Mouse (Mus musculus): ENCODE results near the gene Cdkn1a.
"Not testable (repeated sequence)": the region's sequence is repeated elsewhere in the genome, so short reads cannot be mapped to it uniquely, and the experiment has no call there.

The Cdkn1a gene

GRCm38 (mm10) chr17:29059581-29059980 lies 31.2 kb upstream of the Cdkn1a start:
- DNase-seq: no peak

GRCm38 (mm10) chr17:29060946-29061345 lies 29.8 kb upstream of the Cdkn1a start:
- no peak for DNase-seq

GRCm38 (mm10) chr17:29062119-29063035 lies 28.4 kb upstream of the Cdkn1a start:
- no peak for DNase-seq

- no peak for DNase-seq
Observed at GRCm38 (mm10) chr17:29063121-29063987, 27.4 kb upstream of the Cdkn1a start.

DNA sequence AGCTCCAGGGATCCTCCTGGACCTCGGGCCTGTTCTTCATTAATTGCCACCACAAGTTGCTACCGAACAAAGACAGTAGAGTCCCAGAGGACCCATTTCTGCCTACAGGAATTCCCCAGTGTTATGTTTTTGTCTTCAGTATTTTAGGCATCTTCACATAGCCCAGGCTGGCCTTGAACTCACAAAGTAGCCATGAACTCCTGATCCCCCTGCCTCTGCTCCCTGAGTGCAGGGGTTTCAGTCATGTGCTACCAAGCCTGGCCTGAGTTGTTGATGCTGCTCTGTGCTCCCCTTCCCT lies 26.8 kb upstream of the Cdkn1a start:
- no peak for DNase-seq

DNA sequence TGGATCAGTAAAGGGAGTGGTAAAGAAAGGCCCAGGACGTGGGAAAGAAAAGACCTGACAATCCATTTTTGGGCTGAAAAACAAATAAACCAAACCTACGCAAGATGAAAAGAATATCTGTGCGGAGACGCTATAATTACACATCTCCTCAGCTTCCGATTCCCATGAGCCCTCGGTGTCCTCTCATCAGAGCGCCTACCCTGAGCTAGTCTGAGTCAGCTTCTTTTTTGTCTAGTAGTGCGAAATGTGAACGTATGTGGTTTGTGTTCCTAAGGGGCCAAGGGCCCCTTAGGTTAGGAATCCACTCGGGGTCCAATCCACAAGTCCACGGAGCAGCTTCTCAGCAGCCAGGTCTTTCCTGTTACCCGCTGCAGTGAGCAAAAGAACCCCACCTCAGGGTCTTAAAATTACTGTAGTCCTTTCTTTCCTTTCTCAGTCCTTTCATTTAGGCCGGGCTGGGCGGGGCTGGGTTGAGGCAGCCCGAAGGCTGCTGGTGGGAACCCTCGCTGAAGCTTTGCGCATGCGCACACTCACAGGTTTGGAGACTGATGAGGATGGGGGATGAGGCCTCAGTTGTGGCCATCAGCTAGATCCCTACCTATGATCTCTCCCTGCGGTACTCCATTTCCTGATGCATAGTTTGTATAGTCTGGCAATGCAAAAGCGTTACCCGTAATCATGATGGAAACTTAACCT lies 25.4 kb upstream of the Cdkn1a start:
- DNase-seq: no peak

- DNase-seq: no peak
Observed at GRCm38 (mm10) chr17:29065971-29066370, 24.8 kb upstream of the Cdkn1a start.

DNA sequence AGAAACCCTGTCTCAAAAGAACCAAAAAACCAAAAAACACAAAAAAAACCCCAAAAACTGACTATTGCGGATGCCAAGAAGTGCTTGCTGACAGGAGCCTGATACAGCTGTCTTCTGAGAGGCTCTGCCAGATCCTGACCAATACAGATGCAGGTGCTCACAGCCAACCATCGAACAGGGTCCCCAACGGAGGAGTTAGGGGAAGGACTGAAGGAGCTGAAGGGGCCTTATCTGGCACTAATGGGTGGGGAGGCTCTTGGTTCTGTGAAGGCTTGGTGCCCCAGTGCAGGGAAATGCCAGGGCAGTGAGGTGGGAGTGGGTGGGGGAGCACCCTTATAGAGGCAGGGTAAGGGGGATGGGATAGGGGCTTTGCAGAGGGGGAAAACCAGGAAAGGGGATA lies 23.4 kb upstream of the Cdkn1a start:
- not testable (repeated sequence) for DNase-seq

DNA sequence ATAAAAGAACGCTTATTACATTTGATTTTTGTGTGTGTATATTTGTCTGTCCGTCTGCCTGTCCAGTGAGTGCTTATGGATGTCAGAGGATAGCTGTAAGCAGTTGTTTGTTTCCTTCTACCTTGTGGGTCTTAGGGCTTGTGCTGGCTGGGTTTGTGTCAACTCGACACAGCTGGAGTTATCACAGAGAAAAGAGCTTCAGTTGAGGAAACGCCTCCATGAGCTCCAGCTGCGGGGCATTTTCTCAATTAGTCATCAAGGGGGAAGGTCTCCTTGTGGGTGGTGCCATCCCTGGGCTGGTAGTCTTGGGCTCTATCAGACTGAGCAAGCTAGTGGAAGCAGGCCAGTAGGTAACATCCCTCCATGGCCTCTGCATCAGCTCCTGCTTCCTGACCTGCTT lies 22.9 kb upstream of the Cdkn1a start:
- DNase-seq: no peak

DNA sequence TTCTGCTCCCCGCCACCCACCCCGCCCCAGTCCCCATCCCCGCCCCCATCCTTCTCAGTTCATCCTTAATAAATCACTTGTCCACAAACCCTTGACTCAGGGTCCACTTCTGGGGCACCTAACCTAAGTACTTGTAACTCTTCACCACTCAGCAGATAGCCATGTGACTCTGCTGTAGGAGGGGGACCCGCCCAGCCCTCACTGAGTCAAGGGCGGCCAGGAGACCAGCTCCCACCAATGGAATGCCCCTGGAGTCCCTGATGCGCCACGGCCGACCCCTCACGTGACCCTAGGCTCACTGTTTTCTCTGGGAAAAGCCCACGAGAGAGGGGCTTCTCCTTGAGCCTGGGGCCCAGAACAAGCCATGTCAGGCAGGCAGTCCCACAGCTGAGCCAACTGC lies 21.7 kb upstream of the Cdkn1a start:
- DNase-seq: no peak

- DNase-seq: no peak
Observed at GRCm38 (mm10) chr17:29071820-29072219, 19.0 kb upstream of the Cdkn1a start.

DNA sequence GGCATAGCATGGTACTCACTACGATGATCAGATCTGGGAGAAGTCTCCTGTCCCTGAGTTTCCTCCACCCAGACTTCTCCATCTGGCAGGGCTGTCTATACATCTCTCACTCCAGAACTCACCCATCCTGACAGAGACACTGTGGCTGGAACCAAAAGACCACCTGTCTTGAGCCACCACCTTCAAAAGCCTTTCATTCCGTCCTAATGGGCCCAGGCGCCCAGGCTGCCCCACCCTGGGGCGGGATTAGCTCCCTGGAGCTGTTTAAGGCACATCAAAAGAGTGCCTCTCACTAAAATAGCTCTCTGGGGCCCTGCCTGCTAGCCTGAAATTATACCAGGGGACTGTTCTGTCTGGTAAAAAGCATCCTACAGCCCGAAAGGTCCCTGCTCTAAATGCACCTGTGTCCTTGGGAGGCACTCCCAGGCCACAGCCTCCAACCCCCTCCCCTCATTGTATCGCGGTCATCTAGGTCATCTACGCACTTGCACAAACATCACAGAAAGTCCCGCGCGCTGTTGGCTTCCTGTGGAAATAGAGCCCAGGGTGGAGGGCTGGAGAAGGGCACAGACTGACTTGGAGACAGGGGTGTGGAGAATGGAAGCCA lies 18.0 kb upstream of the Cdkn1a start:
- no peak for DNase-seq

DNA sequence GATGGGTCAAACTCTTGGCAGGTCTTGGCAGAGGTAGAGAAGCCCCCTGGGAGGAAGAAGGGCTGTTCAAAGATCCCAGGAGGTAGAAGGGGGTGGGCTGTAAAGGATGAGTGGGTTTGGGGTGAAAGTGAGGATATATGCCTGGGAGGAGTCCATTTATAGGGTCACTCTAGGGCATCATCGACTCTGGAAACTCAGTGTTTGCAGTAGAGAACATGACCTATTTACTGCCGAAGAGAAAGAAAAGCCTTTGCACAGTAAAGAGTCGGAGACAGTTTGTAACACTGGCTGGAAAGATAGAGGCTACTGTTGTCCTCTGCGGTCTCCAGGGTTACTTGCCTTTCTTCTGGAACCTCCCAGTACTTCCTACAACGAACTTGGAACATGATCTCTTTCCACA lies 17.5 kb upstream of the Cdkn1a start:
- DNase-seq: no peak

DNA sequence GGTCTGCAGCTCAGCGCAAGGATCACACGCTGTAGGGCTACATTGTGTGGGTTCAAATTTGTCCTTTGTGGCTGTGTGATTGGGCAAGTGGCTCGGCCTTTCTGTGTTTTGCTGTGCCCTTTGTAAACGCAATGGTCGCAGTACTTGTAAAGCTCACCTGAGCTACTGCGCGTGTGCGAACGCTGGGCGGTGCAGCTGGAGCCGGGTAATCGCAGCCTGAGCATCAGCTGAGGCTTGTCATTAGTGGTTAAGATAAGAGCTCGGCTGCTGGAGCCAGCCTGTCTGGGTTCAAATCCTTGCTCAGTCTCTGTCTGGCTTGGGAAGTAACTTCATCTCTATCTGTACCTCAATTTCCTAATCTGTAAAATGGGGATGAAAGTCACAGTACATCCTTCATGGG lies 16.7 kb upstream of the Cdkn1a start:
- no peak for DNase-seq

DNA sequence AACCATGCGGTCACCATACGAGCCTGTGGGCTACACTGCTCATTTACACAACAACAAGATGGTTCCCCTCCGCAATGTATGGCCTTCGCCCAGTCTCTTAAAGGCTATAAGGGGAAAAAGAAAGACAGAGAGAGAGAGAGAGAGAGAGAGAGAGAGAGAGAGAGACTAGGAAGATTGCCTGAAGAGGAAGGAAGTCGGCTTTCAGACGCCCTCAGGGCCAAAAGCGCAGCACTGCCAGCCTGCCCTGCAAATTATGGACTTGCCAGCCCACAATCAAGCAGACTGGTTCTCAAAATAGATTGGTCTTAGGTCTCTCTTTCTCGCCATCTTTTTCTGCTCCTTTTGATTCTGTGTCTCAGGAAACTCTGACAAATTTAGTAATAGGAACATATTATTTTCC lies 14.5 kb upstream of the Cdkn1a start:
- DNase-seq: no peak

GRCm38 (mm10) chr17:29077786-29078509 lies 12.8 kb upstream of the Cdkn1a start:
- DNase-seq: no peak

GRCm38 (mm10) chr17:29078519-29079383 lies 12.0 kb upstream of the Cdkn1a start:
- no peak for DNase-seq

- DNase-seq: no peak
Observed at GRCm38 (mm10) chr17:29080758-29081617, 9.8 kb upstream of the Cdkn1a start.

DNA sequence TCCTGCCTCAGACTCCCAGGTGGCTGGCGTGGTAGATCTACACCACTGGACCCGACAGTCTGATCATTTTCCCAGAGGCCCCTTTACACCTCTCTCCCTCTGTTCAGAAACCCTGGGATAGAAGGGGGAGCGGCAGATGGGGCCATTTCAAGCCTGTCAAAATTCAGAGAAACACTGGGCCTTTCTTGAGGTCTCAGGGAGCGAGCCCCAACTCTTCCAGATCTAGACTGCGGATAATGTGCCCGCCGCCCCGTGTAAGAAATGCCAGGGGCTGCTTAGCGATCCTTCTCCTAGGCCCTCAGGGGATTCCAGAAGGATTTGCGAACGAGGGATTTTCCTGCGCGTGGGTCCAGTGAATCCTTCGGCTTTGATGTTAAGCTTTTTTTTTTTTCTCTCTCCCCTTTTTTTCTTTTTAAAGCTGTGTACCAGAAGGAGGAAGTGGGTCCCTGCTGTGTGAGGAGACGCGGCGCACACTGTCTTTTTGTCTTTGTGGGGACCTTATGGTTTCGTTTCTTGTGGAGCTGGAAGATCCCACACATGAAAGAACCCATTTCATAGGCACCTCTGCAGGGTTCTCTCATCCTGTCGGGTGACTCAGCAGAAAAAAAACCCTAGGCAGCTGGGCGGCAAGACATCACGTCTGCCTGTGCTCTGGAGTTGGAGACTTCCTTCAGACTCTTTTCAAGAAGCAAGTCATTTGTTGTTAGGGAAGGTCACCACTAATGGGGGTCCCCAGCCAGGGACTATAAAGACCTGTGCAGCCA lies 9.0 kb upstream of the Cdkn1a start:
- no peak for DNase-seq

DNA sequence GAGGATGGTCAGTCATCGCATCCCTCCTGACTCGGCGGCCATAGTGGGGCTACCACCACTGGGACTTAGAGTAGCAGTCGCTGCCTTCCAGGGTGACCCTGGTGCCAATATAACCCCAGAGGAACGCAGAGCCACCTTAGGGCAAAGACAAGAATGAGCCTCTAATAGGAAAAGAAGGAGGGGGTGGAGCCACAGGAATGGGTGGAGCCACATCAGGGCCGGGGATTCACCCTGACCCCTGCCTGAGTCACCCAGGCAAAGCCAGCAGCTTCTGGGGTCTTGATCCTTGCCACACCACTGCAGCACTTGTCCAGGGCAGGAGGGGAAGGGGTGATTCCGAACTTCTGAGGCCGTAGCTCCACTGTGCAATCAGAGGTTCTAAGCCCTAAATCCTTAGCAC lies 7.2 kb upstream of the Cdkn1a start:
- DNase-seq: no peak
